Mouse (Mus musculus) ES-Bruce4 (cell line): Measurements from ENCODE around the gene H2-Eb1. TPM values are rescaled to one million over a fixed set of nuclear protein-coding genes. Genes with fewer than 3 reads are reported as not detected.

Experiments
- H3K27ac ChIP-seq: 2 replicates; pipeline ENCODE4 v1.5.1; 2012; ENCODE audit warnings: low read length, inconsistent platforms; ENCODE audit not compliant: insufficient read depth
- H3K27me3 ChIP-seq: 2 replicates; pipeline ENCODE4 v1.6.1; 2012; ENCODE audit warnings: mild to moderate bottlenecking, low read length, inconsistent platforms; ENCODE audit not compliant: control insufficient read depth, poor library complexity, insufficient read depth, severe bottlenecking
- H3K36me3 ChIP-seq: 2 replicates; pipeline ENCODE4 v1.6.1; 2012; ENCODE audit warnings: inconsistent platforms, mild to moderate bottlenecking, low read length, moderate library complexity; ENCODE audit not compliant: control insufficient read depth, poor library complexity, insufficient read depth, severe bottlenecking
- H3K4me1 ChIP-seq: one replicate; pipeline ENCODE4 v1.8.1; 2011; ENCODE audit warnings: low read length; ENCODE audit not compliant: control insufficient read depth, insufficient read depth
- H3K4me3 ChIP-seq: 2 replicates; pipeline ENCODE4 v1.5.1; 2011; ENCODE audit warnings: low read depth, mild to moderate bottlenecking, low read length
- H3K9ac ChIP-seq: 2 replicates; pipeline ENCODE4 v1.6.1; 2012; ENCODE audit warnings: low read depth, mild to moderate bottlenecking, inconsistent platforms; ENCODE audit not compliant: poor library complexity, severe bottlenecking
- H3K9me3 ChIP-seq: replicated peaks from 2 replicates; pipeline ENCODE4 v1.6.1; 2012; ENCODE audit warnings: mild to moderate bottlenecking, low read length, inconsistent platforms; ENCODE audit not compliant: control insufficient read depth, poor library complexity, insufficient read depth, severe bottlenecking
- CTCF ChIP-seq: IDR thresholded peaks from one replicate; pipeline ENCODE4 v1.8.1; 2011; ENCODE audit warnings: low read depth, low read length
- EP300 ChIP-seq: IDR thresholded peaks from 2 replicates; pipeline ENCODE4 v1.6.1; 2011; ENCODE audit warnings: low read depth, low read length; ENCODE audit not compliant: insufficient read depth
- POLR2A ChIP-seq: IDR thresholded peaks from one replicate; pipeline ENCODE4 v1.8.1; 2011; ENCODE audit warnings: low read length; ENCODE audit not compliant: insufficient read depth
- polyA plus RNA-seq: library from polyadenylated mRNA; stranded (reverse); fragments of >200 nt; gene quantifications from 2 replicates; pipeline ENCODE4 v1.2.4, GENCODE M21; 2011; ENCODE audit warnings: low read depth; ENCODE audit not compliant: missing spikeins, insufficient read depth, insufficient read length

Gene H2-Eb1
- polyA plus RNA-seq, 1 experiment, result 2.8 TPM

DNA sequence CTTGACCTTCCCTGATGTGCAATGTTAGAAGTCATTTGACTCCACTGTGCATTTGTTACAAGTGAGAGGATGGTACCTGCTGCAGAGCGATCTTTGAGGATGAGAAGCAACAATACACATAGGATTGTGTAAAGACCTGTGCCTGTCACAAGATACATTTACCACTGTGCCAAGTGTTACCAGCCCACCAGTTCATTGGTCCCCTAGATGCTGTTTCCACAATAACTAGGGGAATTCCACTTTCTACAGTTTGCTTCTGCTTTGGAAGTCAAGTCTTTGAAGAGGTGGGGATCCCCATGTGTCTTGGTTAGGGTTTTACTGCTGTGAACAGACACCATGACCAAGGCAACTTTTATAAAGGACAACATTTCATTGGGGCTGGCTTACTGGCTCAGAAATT is 25.5 kb downstream of the H2-Eb1 start:
- no peaks in the 10 kb centered on the region for H3K4me1 ChIP-seq
- H3K9me3 ChIP-seq, result no peaks in the 10 kb centered on the region
- H3K27ac ChIP-seq, result no peak overlapping the region
- no peaks in the 10 kb centered on the region for H3K36me3 ChIP-seq
- H3K27me3 ChIP-seq, result no peaks in the 10 kb centered on the region
- no peak overlapping the region for H3K4me3 ChIP-seq
- no peak overlapping the region for H3K9ac ChIP-seq
- no peak for TF ChIP-seq EP300
- no peak for TF ChIP-seq CTCF
- TF ChIP-seq POLR2A, result no peak

DNA sequence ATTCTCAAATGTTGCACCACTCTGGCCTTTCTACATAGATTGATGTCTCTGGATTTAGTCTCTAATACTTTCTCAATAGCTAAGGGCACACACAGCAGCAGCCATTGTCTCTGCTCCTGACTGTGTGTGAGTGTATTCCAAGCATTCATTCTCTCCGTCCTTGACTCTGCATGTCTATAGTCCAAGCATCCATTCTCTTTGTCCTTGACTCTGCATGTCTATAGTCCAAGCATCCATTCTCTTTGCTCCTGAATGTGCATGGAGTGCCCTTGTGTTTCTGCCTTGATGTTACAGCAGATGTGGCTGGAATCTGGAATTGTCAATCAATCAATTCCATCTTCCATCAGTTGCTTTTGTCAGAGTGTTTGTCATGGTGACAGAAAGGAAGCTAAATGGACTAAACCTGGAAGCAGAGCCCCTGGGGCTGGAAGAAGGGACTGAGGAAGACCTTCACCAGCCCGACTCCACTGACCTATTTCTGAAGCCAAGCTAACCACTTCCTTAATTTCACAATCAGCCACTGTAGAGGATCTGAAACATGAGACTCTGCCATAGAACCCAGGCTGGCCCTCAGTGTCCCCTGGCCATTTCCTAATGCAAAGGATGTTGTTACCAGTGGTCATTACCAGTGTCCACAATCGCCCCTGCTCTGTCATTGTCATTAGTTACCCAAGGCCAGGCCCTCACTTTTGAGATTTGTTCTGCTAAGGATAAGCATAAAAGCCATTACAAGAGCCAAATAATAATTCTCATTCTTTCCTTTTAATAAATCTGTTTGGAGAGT is 35.1 kb downstream of the H2-Eb1 start:
- no peaks in the 10 kb centered on the region for H3K27me3 ChIP-seq
- H3K9ac ChIP-seq, result no peak overlapping the region
- H3K9me3 ChIP-seq, result no peaks in the 10 kb centered on the region
- no peaks in the 10 kb centered on the region for H3K36me3 ChIP-seq
- TF ChIP-seq EP300, result no peak; the same call in 1 of the 2 replicates
- TF ChIP-seq POLR2A, result no peak
- no peak for TF ChIP-seq CTCF
- no peak overlapping the region for H3K4me3 ChIP-seq
- H3K4me1 ChIP-seq, result no peaks in the 10 kb centered on the region
- H3K27ac ChIP-seq, result no peak overlapping the region

DNA sequence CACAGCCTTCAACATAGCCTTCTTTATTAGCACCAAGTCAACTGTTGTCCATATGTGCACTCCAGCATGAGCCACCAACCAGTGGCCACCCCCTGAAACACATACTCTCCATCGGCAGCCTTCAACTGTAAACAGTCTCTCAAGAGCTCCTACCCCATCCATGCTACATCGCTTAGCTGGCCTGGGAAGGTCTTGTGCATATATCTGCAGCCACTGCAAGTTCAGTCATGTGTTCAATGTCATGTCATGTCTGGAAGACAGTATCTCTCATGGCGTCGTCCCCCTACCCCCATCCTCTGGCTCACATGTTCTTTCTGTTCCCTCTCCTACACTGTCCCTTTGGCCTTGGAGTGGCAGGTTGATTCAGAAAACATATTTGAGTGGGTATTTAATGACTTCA is 39.2 kb downstream of the H2-Eb1 start:
- TF ChIP-seq EP300 (no peak), POLR2A (no peak), CTCF (no peak)
- Histone ChIP-seq H3K4me3 (no peak overlapping the region), H3K27me3 (no peaks in the 10 kb centered on the region), H3K9me3 (no peaks in the 10 kb centered on the region), H3K9ac (no peak overlapping the region), H3K27ac (no peak overlapping the region), H3K36me3 (no peaks in the 10 kb centered on the region), H3K4me1 (no peaks in the 10 kb centered on the region)

DNA sequence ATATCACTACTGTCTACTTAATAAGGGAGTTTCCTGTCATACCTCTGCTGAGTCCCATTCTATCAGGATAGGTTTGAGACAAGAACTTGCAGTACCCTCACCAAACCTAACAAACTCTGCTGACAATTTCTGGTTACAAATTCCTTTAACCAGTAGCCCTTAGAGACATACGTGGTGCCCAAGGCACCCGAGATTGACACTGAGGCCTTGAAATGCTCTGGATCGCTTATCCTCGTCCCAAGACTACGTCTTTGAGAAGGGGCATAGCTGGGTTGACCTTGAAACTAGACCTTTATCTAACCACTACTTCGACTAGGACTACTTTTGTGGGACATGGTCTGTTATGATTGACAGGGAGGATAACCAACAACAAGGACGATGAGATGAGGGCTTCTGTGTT is 39.8 kb downstream of the H2-Eb1 start:
- Histone ChIP-seq H3K9ac (no peak overlapping the region), H3K27ac (no peak overlapping the region), H3K36me3 (no peaks in the 10 kb centered on the region), H3K4me1 (no peaks in the 10 kb centered on the region), H3K4me3 (no peak overlapping the region), H3K9me3 (no peaks in the 10 kb centered on the region), H3K27me3 (no peaks in the 10 kb centered on the region)
- TF ChIP-seq CTCF, result no peak
- TF ChIP-seq POLR2A, result no peak
- TF ChIP-seq EP300, result no peak

DNA sequence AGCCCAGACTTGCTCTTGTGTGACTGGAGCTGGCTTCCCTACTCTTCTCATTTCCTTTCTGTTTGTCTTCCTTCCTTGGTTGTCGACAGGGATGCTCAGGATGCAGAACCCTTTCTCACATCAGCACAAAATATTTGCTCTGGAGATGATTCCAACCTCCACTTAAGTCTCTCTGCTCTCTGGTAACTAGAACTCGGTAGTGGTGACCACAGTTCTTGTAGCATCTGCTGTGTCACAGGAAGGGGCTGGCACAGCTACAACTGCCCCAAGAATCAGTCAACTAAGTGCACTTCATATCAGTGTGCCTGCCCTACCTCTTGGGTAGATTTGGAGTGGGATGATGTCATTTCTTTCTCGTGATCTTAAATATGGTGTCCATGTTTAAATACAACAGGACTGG is 40.4 kb downstream of the H2-Eb1 start:
- H3K27ac ChIP-seq, result no peak overlapping the region
- H3K27me3 ChIP-seq, result no peaks in the 10 kb centered on the region
- TF ChIP-seq POLR2A (no peak), EP300 (no peak), CTCF (no peak)
- no peak overlapping the region for H3K4me3 ChIP-seq
- no peaks in the 10 kb centered on the region for H3K9me3 ChIP-seq
- H3K36me3 ChIP-seq, result no peaks in the 10 kb centered on the region
- H3K4me1 ChIP-seq, result no peaks in the 10 kb centered on the region
- H3K9ac ChIP-seq, result no peak overlapping the region

DNA sequence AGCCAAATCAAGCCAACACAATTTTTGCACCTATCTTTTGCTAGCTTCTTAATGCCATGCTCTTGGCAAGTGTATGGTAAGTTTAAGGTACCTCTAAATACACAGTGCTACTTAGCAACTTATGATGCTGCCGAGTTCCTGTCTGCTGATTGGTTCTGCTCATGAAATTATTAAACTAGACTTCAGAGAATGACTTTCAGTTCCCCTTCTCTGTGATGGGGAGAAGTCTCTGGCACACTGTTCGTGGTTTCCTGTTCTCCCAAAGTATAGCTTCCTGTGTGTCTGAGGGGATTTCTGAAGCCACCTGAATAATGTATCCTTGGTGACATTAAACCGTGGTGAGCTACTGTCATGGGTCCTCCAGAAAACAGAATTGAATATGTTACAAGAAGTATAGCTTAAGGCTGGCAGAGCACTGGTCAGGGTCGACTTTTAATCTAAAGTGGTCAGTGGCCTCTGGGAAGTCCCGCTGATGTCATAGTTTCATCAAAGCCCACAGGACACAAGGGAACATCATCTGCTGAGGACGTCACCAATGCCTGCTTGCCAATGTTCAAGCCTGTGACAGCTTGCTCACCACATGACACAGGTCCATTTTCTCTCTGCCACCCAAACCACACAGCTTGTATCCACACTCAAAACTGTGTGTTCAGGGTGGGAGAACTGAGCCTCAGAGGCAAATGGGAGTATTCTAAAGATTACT is 42.1 kb downstream of the H2-Eb1 start:
- Histone ChIP-seq H3K9ac (no peak overlapping the region), H3K27ac (no peak overlapping the region), H3K4me1 (no peaks in the 10 kb centered on the region), H3K9me3 (no peaks in the 10 kb centered on the region), H3K36me3 (no peaks in the 10 kb centered on the region), H3K4me3 (no peak overlapping the region), H3K27me3 (no peaks in the 10 kb centered on the region)
- TF ChIP-seq EP300 (no peak), POLR2A (no peak), CTCF (no peak)
